Mouse (Mus musculus): ENCODE data around the gene Rab7b. TPM values are rescaled to one million over a fixed set of nuclear protein-coding genes. Genes with fewer than 3 reads are reported as not detected.

Gene Rab7b
- 0.62 and 0.93 TPM in 2 replicates for polyA plus RNA-seq (2016; fragmentation: Nextera tagmentation; extraction: Ambion mirVana)

GRCm38 (mm10) chr1:131688475-131688874 is at the start of gene Rab7b:
TSS of gene Rab7b (plus strand) at chr1:131688695.
- Histone ChIP-seq H3K9me3 (no peaks in the 10 kb centered on the region), H3K4me3 (no peak within 1 kb of the TSS), H3K36me3 (no peaks in the 10 kb centered on the region), H3K27ac (replicated peaks) (no peak within 1 kb of the TSS), H3K9ac (replicated peaks) (no peak within 1 kb of the TSS), H3K4me1 (no peaks in the 10 kb centered on the region), H3K4me2 (replicated peaks) (no peak within 1 kb of the TSS), H3K27me3 (no peaks in the 10 kb centered on the region)
- no peak for ATAC-seq (ENCODE audit: low FRiP score, low read depth)
- 62% methylated on average over 8 of the region's 8 CpGs for WGBS

- Histone ChIP-seq H3K9ac (replicated peaks) (no peak overlapping the region), H3K9me3 (no peaks in the 10 kb centered on the region), H3K27me3 (no peaks in the 10 kb centered on the region), H3K4me3 (no peak overlapping the region), H3K4me2 (replicated peaks) (no peak overlapping the region), H3K4me1 (no peaks in the 10 kb centered on the region), H3K27ac (replicated peaks) (no peak overlapping the region), H3K36me3 (no peaks in the 10 kb centered on the region)
- WGBS, result 82% methylated on average over 4 of the region's 4 CpGs
- ATAC-seq (ENCODE audit: low FRiP score, low read depth), result no peak
Measured at GRCm38 (mm10) chr1:131640062-131640461, 48.4 kb upstream of the Rab7b start.

GRCm38 (mm10) chr1:131641565-131641964 is 46.9 kb upstream of the Rab7b start:
- Histone ChIP-seq H3K27me3 (no peaks in the 10 kb centered on the region), H3K9me3 (no peaks in the 10 kb centered on the region), H3K4me2 (replicated peaks) (no peak overlapping the region), H3K27ac (replicated peaks) (no peak overlapping the region), H3K9ac (replicated peaks) (no peak overlapping the region), H3K4me3 (no peak overlapping the region), H3K4me1 (no peaks in the 10 kb centered on the region), H3K36me3 (no peaks in the 10 kb centered on the region)
- no peak for ATAC-seq (ENCODE audit: low FRiP score, low read depth)
- WGBS, result 92% methylated on average over 13 of the region's 13 CpGs

- H3K27ac ChIP-seq (replicated peaks), result no peak overlapping the region
- no peaks in the 10 kb centered on the region for H3K36me3 ChIP-seq
- H3K4me3 ChIP-seq, result no peak overlapping the region
- no peak overlapping the region for H3K9ac ChIP-seq (replicated peaks)
- WGBS, result 88% methylated on average over 2 of the region's 2 CpGs
- ATAC-seq (ENCODE audit: low FRiP score, low read depth), result no peak
- H3K4me1 ChIP-seq, result no peaks in the 10 kb centered on the region
- H3K9me3 ChIP-seq, result no peaks in the 10 kb centered on the region
- H3K27me3 ChIP-seq, result no peaks in the 10 kb centered on the region
- no peak overlapping the region for H3K4me2 ChIP-seq (replicated peaks)
Measured at GRCm38 (mm10) chr1:131642251-131642650, 46.2 kb upstream of the Rab7b start.

GRCm38 (mm10) chr1:131652670-131653443 is 35.6 kb upstream of the Rab7b start:
- Histone ChIP-seq H3K9ac (replicated peaks) (no peak overlapping the region), H3K4me1 (no peaks in the 10 kb centered on the region; the same call in 1 of the 2 replicates), H3K36me3 (no peaks in the 10 kb centered on the region), H3K27me3 (no peaks in the 10 kb centered on the region), H3K4me2 (replicated peaks) (no peak overlapping the region), H3K4me3 (no peak overlapping the region), H3K9me3 (no peaks in the 10 kb centered on the region), H3K27ac (replicated peaks) (no peak overlapping the region)
- 79% methylated on average over 12 of the region's 12 CpGs for WGBS
- no peak for ATAC-seq (ENCODE audit: low FRiP score, low read depth)

GRCm38 (mm10) chr1:131655601-131656000 is 32.9 kb upstream of the Rab7b start:
- H3K27ac ChIP-seq (replicated peaks), result no peak overlapping the region
- WGBS, result 85% methylated on average over 6 of the region's 6 CpGs
- H3K27me3 ChIP-seq, result no peaks in the 10 kb centered on the region
- H3K4me2 ChIP-seq (replicated peaks), result no peak overlapping the region
- ATAC-seq (ENCODE audit: low FRiP score, low read depth), result no peak
- H3K9me3 ChIP-seq, result no peaks in the 10 kb centered on the region
- H3K4me3 ChIP-seq, result no peak overlapping the region
- H3K36me3 ChIP-seq, result no peaks in the 10 kb centered on the region
- no peaks in the 10 kb centered on the region; the same call in 1 of the 2 replicates for H3K4me1 ChIP-seq
- no peak overlapping the region for H3K9ac ChIP-seq (replicated peaks)

GRCm38 (mm10) chr1:131657945-131658354 is 30.5 kb upstream of the Rab7b start:
- H3K36me3 ChIP-seq, result no peaks in the 10 kb centered on the region
- H3K4me1 ChIP-seq, result no peaks in the 10 kb centered on the region; the same call in 1 of the 2 replicates
- peak overlapping the region; percentile 19 for H3K4me3 ChIP-seq
- WGBS, result 0% methylated on average over 11 of the region's 11 CpGs
- H3K9ac ChIP-seq (replicated peaks), result peak overlapping the region; percentile 21
- no peaks in the 10 kb centered on the region for H3K27me3 ChIP-seq
- peak overlapping the region; percentile 49 for H3K4me2 ChIP-seq (replicated peaks)
- ATAC-seq (ENCODE audit: low FRiP score, low read depth), result peak; percentile 86
- peak overlapping the region; percentile 63 for H3K27ac ChIP-seq (replicated peaks)
- no peaks in the 10 kb centered on the region for H3K9me3 ChIP-seq

GRCm38 (mm10) chr1:131659512-131660085 is 28.9 kb upstream of the Rab7b start:
- no peaks in the 10 kb centered on the region; the same call in 1 of the 2 replicates for H3K4me1 ChIP-seq
- no peak overlapping the region for H3K9ac ChIP-seq (replicated peaks)
- no peak overlapping the region for H3K27ac ChIP-seq (replicated peaks)
- no peak for ATAC-seq (ENCODE audit: low FRiP score, low read depth)
- 76% methylated on average over 5 of the region's 5 CpGs for WGBS
- no peaks in the 10 kb centered on the region for H3K9me3 ChIP-seq
- no peaks in the 10 kb centered on the region for H3K36me3 ChIP-seq
- no peak overlapping the region for H3K4me2 ChIP-seq (replicated peaks)
- H3K4me3 ChIP-seq, result no peak overlapping the region
- H3K27me3 ChIP-seq, result no peaks in the 10 kb centered on the region

- no peak for ATAC-seq (ENCODE audit: low FRiP score, low read depth)
- 88% methylated on average over 2 of the region's 2 CpGs for WGBS
- no peak overlapping the region for H3K27ac ChIP-seq (replicated peaks)
- no peaks in the 10 kb centered on the region for H3K9me3 ChIP-seq
- H3K9ac ChIP-seq (replicated peaks), result no peak overlapping the region
- no peaks in the 10 kb centered on the region for H3K27me3 ChIP-seq
- no peaks in the 10 kb centered on the region; the same call in 1 of the 2 replicates for H3K4me1 ChIP-seq
- no peaks in the 10 kb centered on the region for H3K36me3 ChIP-seq
- H3K4me2 ChIP-seq (replicated peaks), result no peak overlapping the region
- no peak overlapping the region for H3K4me3 ChIP-seq
Measured at GRCm38 (mm10) chr1:131660266-131660665, 28.2 kb upstream of the Rab7b start.

GRCm38 (mm10) chr1:131660716-131661472 is 27.6 kb upstream of the Rab7b start:
- Histone ChIP-seq H3K4me2 (replicated peaks) (no peak overlapping the region), H3K4me3 (no peak overlapping the region), H3K9me3 (no peaks in the 10 kb centered on the region), H3K27ac (replicated peaks) (no peak overlapping the region), H3K4me1 (no peaks in the 10 kb centered on the region; the same call in 1 of the 2 replicates), H3K27me3 (no peaks in the 10 kb centered on the region), H3K36me3 (no peaks in the 10 kb centered on the region), H3K9ac (replicated peaks) (no peak overlapping the region)
- no peak for ATAC-seq (ENCODE audit: low FRiP score, low read depth)
- 76% methylated on average over 7 of the region's 7 CpGs for WGBS

GRCm38 (mm10) chr1:131661749-131662148 is 26.7 kb upstream of the Rab7b start:
- H3K27ac ChIP-seq (replicated peaks), result no peak overlapping the region
- no peak for ATAC-seq (ENCODE audit: low FRiP score, low read depth)
- H3K9me3 ChIP-seq, result no peaks in the 10 kb centered on the region
- 78% methylated on average over 3 of the region's 3 CpGs for WGBS
- H3K4me3 ChIP-seq, result no peak overlapping the region
- no peak overlapping the region for H3K9ac ChIP-seq (replicated peaks)
- H3K4me1 ChIP-seq, result no peaks in the 10 kb centered on the region; the same call in 1 of the 2 replicates
- H3K36me3 ChIP-seq, result no peaks in the 10 kb centered on the region
- H3K4me2 ChIP-seq (replicated peaks), result no peak overlapping the region
- no peaks in the 10 kb centered on the region for H3K27me3 ChIP-seq
